Mouse (Mus musculus) CH12.LX (cell line): ENCODE results near the gene Atg3. TPM values are rescaled to one million over a fixed set of nuclear protein-coding genes. Genes with fewer than 3 reads are reported as not detected.

Source experiments
- DNase-seq: peaks from one replicate; pipeline ENCODE4 v3.0.0-alpha.2; 2013; ENCODE audit errors: extremely low read depth
- H3K27ac ChIP-seq: 2 replicates; pipeline ENCODE4 v1.5.1; 2012; ENCODE audit warnings: low read depth, mild to moderate bottlenecking, control low read depth, moderate library complexity; ENCODE audit not compliant: insufficient read depth
- H3K27me3 ChIP-seq: replicated peaks from 2 replicates; pipeline ENCODE3; 2012; ENCODE audit warnings: inconsistent platforms
- H3K36me3 ChIP-seq, 2 experiments: replicated peaks in 1 of 2; 2 replicates each; pipeline versions ENCODE3 to v1.6.1; 2012; ENCODE audit warnings: inconsistent platforms in 1 of 2, low read length in 1 of 2, mild to moderate bottlenecking in 1 of 2, mixed read lengths in 1 of 2, moderate library complexity in 1 of 2; ENCODE audit not compliant: control insufficient read depth in 1 of 2, insufficient read depth in 1 of 2
- H3K4me1 ChIP-seq, 2 experiments: 2 replicates each; pipeline ENCODE4 v1.6.1; 2012; ENCODE audit warnings: inconsistent platforms in 1 of 2, moderate library complexity in 1 of 2; ENCODE audit not compliant: insufficient read depth in 2 of 2, control insufficient read depth in 1 of 2
- H3K4me2 ChIP-seq: 2 replicates; pipeline ENCODE4 v1.6.1; 2012; ENCODE audit warnings: low read depth, mild to moderate bottlenecking, control low read depth; ENCODE audit not compliant: poor library complexity, insufficient read depth, severe bottlenecking
- H3K4me3 ChIP-seq, 3 experiments: fragments of 150-350 bp in 1 of 3; sonication (generic) in 1 of 3; replicated peaks in 1 of 3; 2 replicates each; pipeline versions ENCODE3 to v1.5.1; 2011 to 2012; ENCODE audit warnings: low read depth in 2 of 3, low read length in 2 of 3, mild to moderate bottlenecking in 2 of 3, moderate library complexity in 2 of 3, control low read depth in 1 of 3, improper control_type of control experiment in 1 of 3, inconsistent platforms in 1 of 3, mixed read lengths in 1 of 3; ENCODE audit not compliant: poor library complexity in 1 of 3
- H3K79me2 ChIP-seq: replicated peaks from 2 replicates; pipeline ENCODE4 v1.6.1; 2012; ENCODE audit warnings: mild to moderate bottlenecking, moderate library complexity; ENCODE audit not compliant: control insufficient read depth, poor library complexity, insufficient read depth, severe bottlenecking; ENCODE audit errors: extremely low read depth
- H3K9ac ChIP-seq: 2 replicates; pipeline ENCODE4 v1.6.1; 2012; ENCODE audit warnings: low read depth, mild to moderate bottlenecking, control low read depth, moderate library complexity; ENCODE audit not compliant: insufficient read depth
- H3K9me3 ChIP-seq: replicated peaks from 2 replicates; pipeline ENCODE3; 2012; ENCODE audit warnings: low read length, inconsistent platforms, mixed read lengths
- CTCF ChIP-seq, 2 experiments: IDR thresholded peaks in 1 of 2; conservative IDR thresholded peaks in 1 of 2; 2 replicates each; pipeline ENCODE4 v1.5.1; 2011 to 2012; ENCODE audit warnings: low read depth in 2 of 2, low read length in 2 of 2, improper control_type of control experiment in 1 of 2, inconsistent platforms in 1 of 2, mild to moderate bottlenecking in 1 of 2, moderate library complexity in 1 of 2
- EP300 ChIP-seq: IDR thresholded peaks from 2 replicates; pipeline ENCODE4 v1.6.1; 2011; ENCODE audit warnings: low read length, improper control_type of control experiment
- ETS1 ChIP-seq: conservative IDR thresholded peaks from 2 replicates; pipeline ENCODE4 v1.6.1; 2012; ENCODE audit warnings: low read depth, mild to moderate bottlenecking, inconsistent platforms, low read length, improper control_type of control experiment, moderate library complexity
- IRF4 ChIP-seq: IDR thresholded peaks from 2 replicates; pipeline ENCODE4 v1.6.1; 2014; ENCODE audit warnings: low read depth, mild to moderate bottlenecking, inconsistent platforms, low read length, improper control_type of control experiment
- JUN ChIP-seq: IDR thresholded peaks from 2 replicates; pipeline ENCODE4 v1.6.1; 2011; ENCODE audit warnings: low read depth, mild to moderate bottlenecking, low read length, improper control_type of control experiment, moderate library complexity; ENCODE audit not compliant: insufficient read depth
- MAFK ChIP-seq: IDR thresholded peaks from 2 replicates; pipeline ENCODE4 v1.6.1; 2011; ENCODE audit warnings: low read length, improper control_type of control experiment; ENCODE audit not compliant: insufficient replicate concordance
- MEF2A ChIP-seq: IDR thresholded peaks from 2 replicates; pipeline ENCODE4 v1.6.1; 2014; ENCODE audit warnings: low read depth, mild to moderate bottlenecking, inconsistent platforms, low read length, improper control_type of control experiment, borderline replicate concordance
- MYC ChIP-seq: IDR thresholded peaks from 2 replicates; pipeline ENCODE4 v1.6.1; 2011; ENCODE audit warnings: low read depth, mild to moderate bottlenecking, improper control_type of control experiment, low read length
- NELFE ChIP-seq: IDR thresholded peaks from 2 replicates; pipeline ENCODE4 v1.6.1; 2011; ENCODE audit warnings: low read depth, low read length, improper control_type of control experiment
- NRF1 ChIP-seq: IDR thresholded peaks from 2 replicates; pipeline ENCODE4 v1.6.1; 2014; ENCODE audit warnings: low read depth, mild to moderate bottlenecking, inconsistent platforms, low read length, improper control_type of control experiment, moderate library complexity
- POLR2AphosphoS2 ChIP-seq: IDR thresholded peaks from 2 replicates; pipeline ENCODE4 v1.6.1; 2011; ENCODE audit warnings: low read depth, low read length, improper control_type of control experiment
- RAD21 ChIP-seq: IDR thresholded peaks from 2 replicates; pipeline ENCODE4 v1.6.1; 2011; ENCODE audit warnings: low read depth, mild to moderate bottlenecking, low read length, improper control_type of control experiment, moderate library complexity
- SIN3A ChIP-seq: IDR thresholded peaks from 2 replicates; pipeline ENCODE4 v1.6.1; 2012; ENCODE audit warnings: low read length, improper control_type of control experiment, inconsistent platforms
- SMC3 ChIP-seq: IDR thresholded peaks from 2 replicates; pipeline ENCODE4 v1.6.1; 2011; ENCODE audit warnings: low read depth, low read length, improper control_type of control experiment
- ZMIZ1 ChIP-seq: IDR thresholded peaks from 2 replicates; pipeline ENCODE4 v1.6.1; 2012; ENCODE audit warnings: low read depth, mild to moderate bottlenecking, inconsistent platforms, low read length, improper control_type of control experiment
- dilution Hi-C: fragments of 300-500 bp; cut with MboI; formaldehyde crosslinking; loops from 2 replicates; pipeline ENCODE4 v1.14.3; 2020; ENCODE audit warnings: low sequenced_read_pairs; ENCODE audit not compliant: extremely low pct_unique_long_range_greater_than_20kb, extremely low pct_ligation_motif_present
- in situ Hi-C: fragments of 300-500 bp; cut with MboI; formaldehyde crosslinking; loops from 3 replicates; pipeline ENCODE4 v1.14.3; 2019; ENCODE audit warnings: low sequenced_read_pairs, low pct_ligation_motif_present, low pct_unique_long_range_greater_than_20kb, mixed read lengths
- polyA plus RNA-seq: library from polyadenylated mRNA; unstranded; fragments of >175 nt; gene quantifications from 2 replicates; pipeline ENCODE4 v1.2.1, GENCODE M21; 2012; ENCODE audit warnings: low read depth; ENCODE audit not compliant: insufficient read length
- total RNA-seq, 2 experiments: library from RNA; depleted of rRNA; stranded (reverse); fragments of 300-350 nt in 1 of 2; fragments of >200 nt in 1 of 2; gene quantifications; 2 replicates each; pipeline ENCODE4 v1.2.3; 2012 to 2014

Gene Atg3
- total and polyA plus RNA-seq, 3 experiments = 27.6 to 67.5 (median 43.0) TPM

DNA sequence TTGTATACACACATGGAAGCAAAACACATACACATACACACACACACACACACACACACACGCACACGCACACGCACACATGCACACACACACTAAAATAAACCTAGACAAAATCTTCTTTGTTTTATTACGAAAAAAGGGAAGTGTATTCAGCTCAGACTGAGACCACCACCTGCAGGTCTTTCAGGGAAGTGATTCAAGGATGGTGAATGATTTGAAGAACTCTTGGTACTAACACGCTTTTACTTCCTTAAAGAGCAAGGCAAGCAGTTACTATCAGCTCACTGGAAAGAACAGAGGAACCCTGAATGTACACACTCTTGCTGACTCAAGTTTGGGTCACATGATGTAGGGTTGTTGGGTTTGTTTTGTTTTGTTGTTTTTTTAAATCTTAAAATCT, 16.0 kb upstream of the Atg3 start:
- Histone ChIP-seq H3K9ac (no peak overlapping the region), H3K4me2 (no peak overlapping the region), H3K27me3 (no peaks in the 10 kb centered on the region), H3K9me3 (peaks cover 3% of the 10 kb centered on the region), H3K4me3 (no peak overlapping the region), H3K79me2 (no peaks in the 10 kb centered on the region), H3K36me3 (peaks cover 53 to 73% of the 10 kb centered on the region in 2 experiments), H3K27ac (no peak overlapping the region), H3K4me1 (peaks cover 0 to 27% of the 10 kb centered on the region in 2 experiments; a peak in 2 of 4 replicates)
- in situ Hi-C loops = loop anchor here (5.0 kb wide), 1 partner anchor 45 kb away; no protein-coding TSS in a partner anchor
- dilution Hi-C loops = no loop called here
- peak; percentile 74 for DNase-seq
- TF ChIP-seq ETS1 (0 out of 2 replicates have a peak, but pooled peaks have one; percentile 15), EP300 (peak; percentile 52; the same call in 1 of the 2 replicates), MAFK (no peak), NRF1 (no peak), CTCF (conservative IDR thresholded peaks at IDR 0.05 in 1 of 2, IDR thresholded peaks at IDR 0.05 in 1 of 2; ENCODE audit: low read depth in 2 of 2, low read length in 2 of 2) (peak; percentile 29 to 64; a peak in 2 of 4 replicates), SIN3A (no peak), RAD21 (peak; percentile 70), MYC (0 out of 2 replicates have a peak, but pooled peaks have one; percentile 33), NELFE (no peak), JUN (no peak; the same call in 1 of the 2 replicates), SMC3 (peak; percentile 54)

DNA sequence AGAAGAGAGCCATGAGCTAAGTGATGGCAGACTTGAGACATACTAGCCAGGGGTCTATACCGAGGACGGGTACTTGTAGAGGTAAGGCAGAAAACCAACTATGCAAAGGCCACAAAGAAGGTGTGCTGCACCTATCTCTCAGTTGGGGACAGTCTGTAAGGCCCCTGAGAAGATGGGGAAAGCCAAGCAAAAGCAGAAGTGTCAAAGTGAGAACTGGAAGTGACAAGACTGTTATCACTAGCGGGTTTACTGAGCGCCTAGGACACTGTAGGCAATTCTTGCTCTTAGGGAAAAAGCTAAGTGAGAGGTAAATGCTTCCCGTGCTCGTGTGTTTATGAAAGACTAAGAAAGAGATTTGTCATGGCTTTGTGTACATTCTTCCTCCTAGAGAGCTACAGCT, 13.5 kb upstream of the Atg3 start:
- no peak overlapping the region for H3K9ac ChIP-seq
- no peak overlapping the region for H3K4me2 ChIP-seq
- H3K4me1 ChIP-seq = peaks cover 0 to 30% of the 10 kb centered on the region in 2 experiments; a peak in 2 of 4 replicates
- no peak overlapping the region for H3K4me3 ChIP-seq
- in situ Hi-C loops (no loop called here), dilution Hi-C loops (no loop called here)
- TF ChIP-seq MYC (no peak), POLR2AphosphoS2 (no peak), IRF4 (peak; percentile 39; the same call in 1 of the 2 replicates), MEF2A (no peak), ZMIZ1 (no peak), EP300 (peak; percentile 26; the same call in 1 of the 2 replicates)
- no peak for DNase-seq
- no peaks in the 10 kb centered on the region for H3K27me3 ChIP-seq
- no peaks in the 10 kb centered on the region for H3K79me2 ChIP-seq
- peaks cover 3% of the 10 kb centered on the region for H3K9me3 ChIP-seq
- H3K36me3 ChIP-seq = peaks cover 59 to 81% of the 10 kb centered on the region in 2 experiments
- no peak overlapping the region for H3K27ac ChIP-seq
